In the genomic region with DNA sequence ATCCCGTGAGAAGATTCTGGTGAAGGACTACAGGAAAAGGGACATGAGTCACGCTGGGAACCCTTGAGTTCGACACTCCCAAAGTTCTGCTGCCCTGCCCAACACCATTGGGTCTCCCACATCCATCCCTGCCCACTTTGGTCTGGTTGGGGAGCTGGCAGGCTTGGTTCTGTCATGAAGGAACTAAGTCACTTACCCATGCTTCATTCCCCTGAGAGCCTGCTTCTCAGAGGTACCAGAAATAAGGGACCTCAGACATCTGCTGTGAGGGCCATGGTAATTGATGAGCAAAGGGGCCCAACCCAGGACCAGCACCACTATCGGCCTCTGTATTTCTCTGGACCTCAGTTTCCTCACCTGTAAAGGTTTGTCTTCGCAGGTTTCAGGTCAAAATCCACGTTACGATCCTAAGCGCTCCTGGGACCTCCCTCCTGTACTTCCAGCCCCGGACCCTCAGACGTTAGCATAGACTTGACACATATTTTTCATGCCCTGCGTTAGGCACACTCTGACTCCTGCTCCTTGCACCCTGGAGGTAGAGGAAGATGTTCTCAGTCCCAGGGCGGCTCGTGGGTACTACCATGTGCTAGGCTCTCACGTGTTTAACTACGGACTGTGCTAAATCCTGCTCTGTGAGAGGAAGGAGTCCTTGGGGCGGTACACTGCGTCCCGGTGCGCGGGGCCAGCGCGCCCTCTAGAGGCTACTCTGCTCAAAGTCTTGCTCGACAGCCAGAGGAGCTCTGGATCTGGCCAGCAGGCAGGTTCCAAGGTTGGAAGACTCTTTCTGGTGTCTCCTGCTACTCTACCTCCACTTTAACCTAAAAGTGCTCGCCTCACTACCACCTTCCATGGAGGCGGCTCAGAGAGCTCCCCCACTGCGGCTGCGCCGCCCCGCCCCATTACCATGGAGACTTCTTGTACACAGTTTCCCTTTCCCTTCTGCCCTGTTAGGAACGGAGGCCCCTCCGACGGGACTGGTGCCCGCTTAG, we compare ENCODE assay signal across 8 mouse cellular contexts. TPM values are rescaled to one million over a fixed set of nuclear protein-coding genes. Genes with fewer than 3 reads are reported as not detected.
A peak's percentile ranks its signal among the peaks of the same experiment; 100 is the strongest.
DNase-seq lines count a peak whose midpoint lies in the region; ATAC-seq lines count a peak whose summit lies in the region.

A gene (plus strand): TSS at position 91 of the 989 bp plus-strand sequence.

- peaks cover 21% of the 10 kb centered on the region for H3K36me3 ChIP-seq in hindbrain, embryonic 16.5 days (ENCODE audit: control insufficient read depth, insufficient read depth, low read length)

- WGBS in hindbrain, embryonic 16.5 days = 16% methylated on average over 33 of the region's 33 CpGs

- peak within 1 kb of the TSS; percentile 50 for H3K4me2 ChIP-seq in hindbrain, embryonic 16.5 days (ENCODE audit: low read length)

- H3K4me3 ChIP-seq in hindbrain, embryonic 16.5 days (ENCODE audit: low read length) = peak within 1 kb of the TSS; percentile 40

- H3K27ac ChIP-seq in hindbrain, embryonic 16.5 days (ENCODE audit: low read depth, low read length) = no peak within 1 kb of the TSS

- H3K9ac ChIP-seq in hindbrain, embryonic 16.5 days (ENCODE audit: low read depth, low read length) = peak within 1 kb of the TSS; percentile 36

- no peaks in the 10 kb centered on the region; the same call in 1 of the 2 replicates for H3K27me3 ChIP-seq in hindbrain, embryonic 16.5 days (replicated peaks; ENCODE audit: control insufficient read depth, insufficient read depth, low read length)

- no peaks in the 10 kb centered on the region for H3K9me3 ChIP-seq in hindbrain, embryonic 16.5 days (ENCODE audit: control insufficient read depth, low read length)

- H3K4me1 ChIP-seq in hindbrain, embryonic 16.5 days (ENCODE audit: control insufficient read depth, insufficient read depth, low read depth, low read length) = peaks cover 3% of the 10 kb centered on the region

- peak; percentile 74 for DNase-seq in WW6 (ENCODE audit: low read depth, low spot score)
- peak; percentile 91 to 92 for DNase-seq in cerebellum, postnatal 36 days
- peak; percentile 91 for DNase-seq in gastrocnemius, adult 18-20 months (ENCODE audit: low spot score)
- peak; percentile 84 for DNase-seq in left cerebral cortex, adult 11 months (ENCODE audit: low spot score)
- peak; percentile 94 for DNase-seq in lung, postnatal 36 days
- DNase-seq in retina, embryonic 14.5 days (ENCODE audit: low spot score) = peak; percentile 94
- peak; percentile 83 to 84 for DNase-seq in thymus, postnatal 36 days

- peak; percentile 92 for ATAC-seq in hindbrain, embryonic 16.5 days

RNA-seq across cellular contexts. Expression of the gene that starts here (rescaled TPM):
- total RNA-seq in gastrocnemius, adult 18-20 months (2021) = under 1 TPM; 0.09 to 0.14 TPM
- 1.5 and 1.7 TPM in 2 replicates for polyA plus RNA-seq in hindbrain, embryonic 16.5 days (2015; fragmentation: Nextera tagmentation; extraction: Ambion mirVana)

Comparison
In these comparisons a context has a peak if more than half of its experiments do, and no peak if none do; other contexts are left out.
1. Peak in DNase-seq in gastrocnemius, adult 18-20 months; RNA of the gene not detected or under 1 TPM.